ENCODE assay signal across 8 mouse cellular contexts in genomic region chr12:82225751-82226228, GRCm38 (mm10). TPM values are rescaled to one million over a fixed set of nuclear protein-coding genes. Genes with fewer than 3 reads are reported as not detected.
A peak's percentile ranks its signal among the peaks of the same experiment; 100 is the strongest.
DNase-seq lines count a peak whose midpoint lies in the region; ATAC-seq and TF ChIP-seq lines count a peak whose summit lies in the region.

No protein-coding gene starts in this region.

- no peak overlapping the region for H3K9ac ChIP-seq in kidney, embryonic 15.5 days
- H3K9ac ChIP-seq in intestine, postnatal 0 days (ENCODE audit: low read depth, low read length) = no peak overlapping the region
- H3K9ac ChIP-seq in hindbrain, embryonic 11.5 days (ENCODE audit: low read depth, low read length) = no peak overlapping the region

- H3K4me1 ChIP-seq in kidney, embryonic 15.5 days = peaks cover 63% of the 10 kb centered on the region
- H3K4me1 ChIP-seq in intestine, postnatal 0 days (replicated peaks; ENCODE audit: control insufficient read depth, insufficient read depth, low read length) = no peaks in the 10 kb centered on the region
- 0 out of 2 replicates have a peak, but pooled peaks cover 2% of the 10 kb centered on the region for H3K4me1 ChIP-seq in hindbrain, embryonic 11.5 days (replicated peaks; ENCODE audit: control insufficient read depth, insufficient read depth, low read length)

- no peak for DNase-seq in kidney, postnatal 36 days
- DNase-seq in R1 (ENCODE audit: low read depth, low spot score) (peak; percentile 57), MN1 (ENCODE audit: low spot score) (no peak)
- DNase-seq in adrenal gland, postnatal 4 days (ENCODE audit: low spot score in 2 of 2) = no peak
- DNase-seq in hindbrain, embryonic 11.5 days (ENCODE audit: low spot score) = no peak

- no peak for TF ChIP-seq CTCF in intestine, postnatal 0 days (IDR thresholded peaks at IDR 0.05; ENCODE audit: low read depth)

- no peaks in the 10 kb centered on the region for H3K9me3 ChIP-seq in kidney, embryonic 15.5 days (replicated peaks)
- H3K9me3 ChIP-seq in intestine, postnatal 0 days (ENCODE audit: control insufficient read depth) = no peaks in the 10 kb centered on the region
- no peaks in the 10 kb centered on the region for H3K9me3 ChIP-seq in hindbrain, embryonic 11.5 days (ENCODE audit: control insufficient read depth, low read length)

- no peaks in the 10 kb centered on the region for H3K36me3 ChIP-seq in kidney, embryonic 15.5 days
- no peaks in the 10 kb centered on the region for H3K36me3 ChIP-seq in intestine, postnatal 0 days (ENCODE audit: control insufficient read depth, insufficient read depth)
- H3K36me3 ChIP-seq in hindbrain, embryonic 11.5 days (ENCODE audit: control insufficient read depth, insufficient read depth, low read length) = no peaks in the 10 kb centered on the region

- H3K27me3 ChIP-seq in kidney, embryonic 15.5 days = no peaks in the 10 kb centered on the region
- H3K27me3 ChIP-seq in intestine, postnatal 0 days (replicated peaks; ENCODE audit: control insufficient read depth, insufficient read depth, low read length) = no peaks in the 10 kb centered on the region
- H3K27me3 ChIP-seq in hindbrain, embryonic 11.5 days (ENCODE audit: control insufficient read depth, insufficient read depth, low read length) = no peaks in the 10 kb centered on the region

- H3K27ac ChIP-seq in kidney, embryonic 15.5 days = peak overlapping the region; percentile 65
- no peak overlapping the region for H3K27ac ChIP-seq in intestine, postnatal 0 days (ENCODE audit: low read depth, low read length)
- H3K27ac ChIP-seq in hindbrain, embryonic 11.5 days (ENCODE audit: low read depth, low read length) = no peak overlapping the region

- H3K4me3 ChIP-seq in kidney, embryonic 15.5 days (replicated peaks) = no peak overlapping the region
- H3K4me3 ChIP-seq in intestine, postnatal 0 days (ENCODE audit: low read depth, low read length) = no peak overlapping the region
- H3K4me3 ChIP-seq in hindbrain, embryonic 11.5 days (ENCODE audit: low read depth, low read length) = no peak overlapping the region

- ATAC-seq in kidney, embryonic 15.5 days (replicated peaks; ENCODE audit: low FRiP score) = peak; percentile 38
- ATAC-seq in intestine, postnatal 0 days = peak; percentile 28; the same call in 1 of the 2 replicates
- ATAC-seq in neutrophil, adult 5-6 weeks (ENCODE audit: extremely low read depth, insufficient number of reproducible peaks, low FRiP score, poor library complexity, severe bottlenecking) = peak; percentile 93
- no peak for ATAC-seq in hindbrain, embryonic 11.5 days (ENCODE audit: low FRiP score)

- H3K4me2 ChIP-seq in kidney, embryonic 15.5 days = no peak overlapping the region
- H3K4me2 ChIP-seq in intestine, postnatal 0 days (replicated peaks; ENCODE audit: low read depth) = no peak overlapping the region
- no peak overlapping the region for H3K4me2 ChIP-seq in hindbrain, embryonic 11.5 days (replicated peaks; ENCODE audit: low read depth, low read length)

- 41% methylated on average over 4 of the region's 4 CpGs for WGBS in kidney, embryonic 15.5 days
- WGBS in intestine, postnatal 0 days = 49% methylated on average over 4 of the region's 4 CpGs
- 51% methylated on average over 4 of the region's 4 CpGs for WGBS in hindbrain, embryonic 11.5 days

RNA-seq across cellular contexts. Expression of gene Sipa1l1, which starts 56.7 kb away (rescaled TPM):
- polyA plus RNA-seq in kidney, embryonic 15.5 days (2015; fragmentation: Nextera tagmentation; extraction: Ambion mirVana) = 38.1 and 39.8 TPM in 2 replicates
- polyA plus RNA-seq in intestine, postnatal 0 days (2015; fragmentation: Nextera tagmentation; extraction: Ambion mirVana) = 10.2 and 12.6 TPM in 2 replicates
- total RNA-seq in neutrophil, adult 5-6 weeks (2017) = 63.7 and 69.6 TPM in 2 replicates
- 10 to 100 TPM; 32.7 to 40.0 TPM for total RNA-seq in adrenal gland, postnatal 4 days (2021)
- 22.1 and 30.8 TPM in 2 replicates for polyA plus RNA-seq in hindbrain, embryonic 11.5 days (2014; fragmentation: Nextera tagmentation; extraction: Ambion mirVana)
